Mouse (Mus musculus): ENCODE data around the gene Sell. TPM values are rescaled to one million over a fixed set of nuclear protein-coding genes. Genes with fewer than 3 reads are reported as not detected.

The Sell gene
- polyA plus RNA-seq, 1 experiment = not detected

- TF ChIP-seq TCF12 (IDR thresholded peaks at IDR 0.05; ENCODE audit: insufficient read depth, poor library complexity, severe bottlenecking) (no peak), USF1 (IDR thresholded peaks at IDR 0.05; ENCODE audit: low read depth) (no peak), REST (IDR thresholded peaks at IDR 0.05; ENCODE audit: insufficient read depth, insufficient read length) (no peak), TCF3 (IDR thresholded peaks at IDR 0.05; ENCODE audit: insufficient read length, low read depth) (no peak), SRF (IDR thresholded peaks at IDR 0.05; ENCODE audit: control insufficient read depth, insufficient read length, low read depth) (no peak), MYOG (IDR thresholded peaks at IDR 0.05; ENCODE audit: control insufficient read depth in 1 of 3, insufficient read depth in 1 of 3, insufficient read length in 2 of 3, low read depth in 2 of 3) (no peak), MYOD1 (IDR thresholded peaks at IDR 0.05; ENCODE audit: control insufficient read depth in 1 of 3, insufficient read length in 2 of 3, low read depth in 2 of 3) (no peak), E2F4 (IDR thresholded peaks at IDR 0.05; ENCODE audit: insufficient read depth) (no peak), POLR2AphosphoS2 (IDR thresholded peaks at IDR 0.05; ENCODE audit: insufficient read length, low read depth) (no peak), MAX (IDR thresholded peaks at IDR 0.05; ENCODE audit: low read depth) (no peak), CEBPB (IDR thresholded peaks at IDR 0.05; ENCODE audit: insufficient read depth, poor library complexity, severe bottlenecking) (no peak), POLR2A (IDR thresholded peaks at IDR 0.05; ENCODE audit: insufficient read length, low read depth) (no peak)
These were observed 16.6 kb downstream of the Sell start for GRCm38 (mm10) chr1:164078323-164078741.

GRCm38 (mm10) chr1:164079091-164079490 lies 17.3 kb downstream of the Sell start:
- Histone ChIP-seq H3K79me2 (ENCODE audit: control insufficient read depth, insufficient read depth) (no peaks in the 10 kb centered on the region), H3K27me3 (ENCODE audit: control insufficient read depth, insufficient read depth, insufficient read length) (no peaks in the 10 kb centered on the region), H3K36me3 (ENCODE audit: control insufficient read depth, insufficient read depth) (no peaks in the 10 kb centered on the region), H3K4me3 (no peak overlapping the region), H3K4me2 (ENCODE audit: low read depth) (no peak overlapping the region), H3ac (ENCODE audit: control insufficient read depth, insufficient read length) (no peak overlapping the region)
- TF ChIP-seq REST (IDR thresholded peaks at IDR 0.05; ENCODE audit: insufficient read depth, insufficient read length) (no peak), MAX (IDR thresholded peaks at IDR 0.05; ENCODE audit: low read depth) (no peak), TCF3 (IDR thresholded peaks at IDR 0.05; ENCODE audit: insufficient read length, low read depth) (no peak), POLR2A (IDR thresholded peaks at IDR 0.05; ENCODE audit: insufficient read length, low read depth) (no peak), POLR2AphosphoS2 (IDR thresholded peaks at IDR 0.05; ENCODE audit: insufficient read length, low read depth) (no peak), CEBPB (IDR thresholded peaks at IDR 0.05; ENCODE audit: insufficient read depth, poor library complexity, severe bottlenecking) (no peak), TCF12 (IDR thresholded peaks at IDR 0.05; ENCODE audit: insufficient read depth, poor library complexity, severe bottlenecking) (no peak), MYOG (IDR thresholded peaks at IDR 0.05; ENCODE audit: control insufficient read depth in 1 of 3, insufficient read depth in 1 of 3, insufficient read length in 2 of 3, low read depth in 2 of 3) (no peak), USF1 (IDR thresholded peaks at IDR 0.05; ENCODE audit: low read depth) (no peak)

More at GRCm38 (mm10) chr1:164078323-164078741, 16.6 kb downstream of the Sell start:
- Histone ChIP-seq H3K4me3 (no peak overlapping the region), H3K27me3 (ENCODE audit: control insufficient read depth, insufficient read depth, insufficient read length) (no peaks in the 10 kb centered on the region), H3ac (ENCODE audit: control insufficient read depth, insufficient read length) (no peak overlapping the region), H3K36me3 (ENCODE audit: control insufficient read depth, insufficient read depth) (no peaks in the 10 kb centered on the region), H3K79me2 (ENCODE audit: control insufficient read depth, insufficient read depth) (no peaks in the 10 kb centered on the region), H3K4me2 (ENCODE audit: low read depth) (no peak overlapping the region)

DNA sequence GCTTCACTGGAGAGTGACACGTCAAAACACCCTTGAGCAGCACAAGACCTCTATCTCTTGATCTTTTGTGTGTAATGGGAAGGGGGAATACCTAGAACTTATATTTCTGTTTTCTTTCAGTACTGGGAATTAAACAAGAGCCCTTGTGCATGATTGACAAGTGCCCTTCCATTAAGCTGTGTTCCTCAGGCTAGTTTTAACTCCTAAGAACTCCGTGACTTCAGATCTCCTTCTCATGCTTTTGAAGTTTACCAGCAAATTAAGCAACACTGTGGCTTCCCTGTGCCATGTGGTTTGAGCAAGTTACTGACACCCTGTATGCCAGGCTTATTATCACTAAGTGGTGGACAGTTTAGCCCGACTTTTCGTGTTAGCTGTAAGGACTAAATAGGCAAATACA lies 21.3 kb downstream of the Sell start:
- H3K27me3 ChIP-seq (ENCODE audit: control insufficient read depth, insufficient read depth, insufficient read length) = no peaks in the 10 kb centered on the region
- H3K4me2 ChIP-seq (ENCODE audit: low read depth) = no peak overlapping the region
- TF ChIP-seq TCF3 (IDR thresholded peaks at IDR 0.05; ENCODE audit: insufficient read length, low read depth) (no peak), MYOD1 (IDR thresholded peaks at IDR 0.05; ENCODE audit: control insufficient read depth in 1 of 3, insufficient read length in 2 of 3, low read depth in 2 of 3) (no peak), USF1 (IDR thresholded peaks at IDR 0.05; ENCODE audit: low read depth) (no peak), REST (IDR thresholded peaks at IDR 0.05; ENCODE audit: insufficient read depth, insufficient read length) (no peak), CEBPB (IDR thresholded peaks at IDR 0.05; ENCODE audit: insufficient read depth, poor library complexity, severe bottlenecking) (no peak), TCF12 (IDR thresholded peaks at IDR 0.05; ENCODE audit: insufficient read depth, poor library complexity, severe bottlenecking) (no peak), SRF (IDR thresholded peaks at IDR 0.05; ENCODE audit: control insufficient read depth, insufficient read length, low read depth) (no peak), MAX (IDR thresholded peaks at IDR 0.05; ENCODE audit: low read depth) (no peak), E2F4 (IDR thresholded peaks at IDR 0.05; ENCODE audit: insufficient read depth) (no peak), MYOG (IDR thresholded peaks at IDR 0.05; ENCODE audit: control insufficient read depth in 1 of 3, insufficient read depth in 1 of 3, insufficient read length in 2 of 3, low read depth in 2 of 3) (no peak), POLR2A (IDR thresholded peaks at IDR 0.05; ENCODE audit: insufficient read length, low read depth) (no peak), POLR2AphosphoS2 (IDR thresholded peaks at IDR 0.05; ENCODE audit: insufficient read length, low read depth) (no peak)
- H3K79me2 ChIP-seq (ENCODE audit: control insufficient read depth, insufficient read depth) = no peaks in the 10 kb centered on the region
- no peaks in the 10 kb centered on the region for H3K36me3 ChIP-seq (ENCODE audit: control insufficient read depth, insufficient read depth)
- H3ac ChIP-seq (ENCODE audit: control insufficient read depth, insufficient read length) = no peak overlapping the region
- no peak overlapping the region for H3K4me3 ChIP-seq

DNA sequence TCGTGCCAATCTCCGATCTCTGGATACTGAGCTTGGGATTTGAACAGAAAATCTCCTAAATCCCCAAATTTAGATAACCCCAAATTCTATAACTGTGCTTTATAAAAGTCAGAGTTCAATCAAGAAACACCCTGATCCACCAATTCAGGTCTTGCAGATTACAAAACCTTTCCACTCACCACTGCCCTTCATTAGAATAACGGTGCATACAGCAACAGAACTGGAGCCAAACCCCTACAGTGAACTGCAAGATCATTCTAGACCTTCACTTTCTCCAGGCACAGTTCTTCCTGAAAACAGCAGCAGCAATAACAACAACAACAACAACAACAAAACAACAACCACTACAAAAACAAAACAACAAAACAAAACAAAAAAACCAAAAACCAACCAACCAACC lies 25.0 kb downstream of the Sell start:
- Histone ChIP-seq H3ac (ENCODE audit: control insufficient read depth, insufficient read length) (no peak overlapping the region), H3K79me2 (ENCODE audit: control insufficient read depth, insufficient read depth) (no peaks in the 10 kb centered on the region), H3K27me3 (ENCODE audit: control insufficient read depth, insufficient read depth, insufficient read length) (no peaks in the 10 kb centered on the region), H3K4me2 (ENCODE audit: low read depth) (no peak overlapping the region), H3K4me3 (no peak overlapping the region), H3K36me3 (ENCODE audit: control insufficient read depth, insufficient read depth) (no peaks in the 10 kb centered on the region)
- no peak for TF ChIP-seq POLR2A (IDR thresholded peaks at IDR 0.05; ENCODE audit: insufficient read length, low read depth)
- TF ChIP-seq REST (IDR thresholded peaks at IDR 0.05; ENCODE audit: insufficient read depth, insufficient read length) = no peak
- no peak for TF ChIP-seq TCF12 (IDR thresholded peaks at IDR 0.05; ENCODE audit: insufficient read depth, poor library complexity, severe bottlenecking)
- TF ChIP-seq TCF3 (IDR thresholded peaks at IDR 0.05; ENCODE audit: insufficient read length, low read depth) = no peak
- no peak for TF ChIP-seq POLR2AphosphoS2 (IDR thresholded peaks at IDR 0.05; ENCODE audit: insufficient read length, low read depth)
- TF ChIP-seq MYOG (IDR thresholded peaks at IDR 0.05; ENCODE audit: control insufficient read depth in 1 of 3, insufficient read depth in 1 of 3, insufficient read length in 2 of 3, low read depth in 2 of 3) = no peak
- no peak for TF ChIP-seq E2F4 (IDR thresholded peaks at IDR 0.05; ENCODE audit: insufficient read depth)
- no peak for TF ChIP-seq MAX (IDR thresholded peaks at IDR 0.05; ENCODE audit: low read depth)
- no peak for TF ChIP-seq MYOD1 (IDR thresholded peaks at IDR 0.05; ENCODE audit: control insufficient read depth in 1 of 3, insufficient read length in 2 of 3, low read depth in 2 of 3)
- no peak for TF ChIP-seq CEBPB (IDR thresholded peaks at IDR 0.05; ENCODE audit: insufficient read depth, poor library complexity, severe bottlenecking)
- no peak for TF ChIP-seq USF1 (IDR thresholded peaks at IDR 0.05; ENCODE audit: low read depth)
- TF ChIP-seq SRF (IDR thresholded peaks at IDR 0.05; ENCODE audit: control insufficient read depth, insufficient read length, low read depth) = no peak

Data from myocyte (in vitro differentiated cells).